Mouse (Mus musculus) hindbrain, embryonic 12.5 days (tissue): ENCODE data around the gene Kcnh1. TPM values are rescaled to one million over a fixed set of nuclear protein-coding genes. Genes with fewer than 3 reads are reported as not detected.

Source experiments
- ATAC-seq: fragments of 200-750 bp; cut with Nextera tagmentation; 2 replicates; pipeline ENCODE4 v1.8.0; 2017; ENCODE audit warnings: moderate TSS enrichment; ENCODE audit not compliant: low FRiP score
- H3K27ac ChIP-seq: fragments of 300-500 bp; sonication (generic); 2 replicates; pipeline ENCODE4 v1.5.1; 2016; ENCODE audit warnings: mild to moderate bottlenecking
- H3K27me3 ChIP-seq: fragments of 300-500 bp; sonication (generic); 2 replicates; pipeline ENCODE4 v1.6.1; 2016; ENCODE audit warnings: mild to moderate bottlenecking
- H3K36me3 ChIP-seq: fragments of 300-500 bp; sonication (generic); 2 replicates; pipeline ENCODE4 v1.6.1; 2016; ENCODE audit warnings: mild to moderate bottlenecking
- H3K4me1 ChIP-seq: fragments of 300-500 bp; sonication (generic); 2 replicates; pipeline ENCODE4 v1.6.1; 2016
- H3K4me2 ChIP-seq: fragments of 300-500 bp; sonication (generic); replicated peaks from 2 replicates; pipeline ENCODE4 v1.6.1; 2016; ENCODE audit warnings: mild to moderate bottlenecking
- H3K4me3 ChIP-seq: fragments of 300-500 bp; sonication (generic); 2 replicates; pipeline ENCODE4 v1.5.1; 2016; ENCODE audit warnings: mild to moderate bottlenecking
- H3K9ac ChIP-seq: fragments of 300-500 bp; sonication (generic); 2 replicates; pipeline ENCODE4 v1.6.1; 2016; ENCODE audit warnings: mild to moderate bottlenecking, moderate library complexity
- H3K9me3 ChIP-seq: fragments of 300-500 bp; sonication (generic); replicated peaks from 2 replicates; pipeline ENCODE4 v1.6.1; 2016; ENCODE audit warnings: mild to moderate bottlenecking
- WGBS: fragments of 180-500 bp; shearing (Covaris S2); methylation state at CpG from one replicate; pipeline ENCODE4 v1.1.7; 2016; 5-methylcytosine and 5-hydroxymethylcytosine counted together
- polyA plus RNA-seq: library from polyadenylated mRNA; unstranded; fragments of >200 nt; fragmentation: Nextera tagmentation; extraction: Ambion mirVana; gene quantifications from 2 replicates; pipeline ENCODE4 v1.2.1, GENCODE M21; 2016

The Kcnh1 gene
- polyA plus RNA-seq, 1 experiment from 2014 or later = 0.87 TPM

GRCm38 (mm10) chr1:192454501-192454900 lies 263.9 kb downstream of the Kcnh1 start:
- 41% methylated on average over 1 of the region's 1 CpGs for WGBS
- Histone ChIP-seq H3K4me3 (no peak overlapping the region), H3K4me2 (no peak overlapping the region), H3K4me1 (no peaks in the 10 kb centered on the region; the same call in 1 of the 2 replicates), H3K9me3 (no peaks in the 10 kb centered on the region), H3K27ac (no peak overlapping the region), H3K36me3 (no peaks in the 10 kb centered on the region), H3K27me3 (no peaks in the 10 kb centered on the region), H3K9ac (no peak overlapping the region)
- no peak for ATAC-seq

GRCm38 (mm10) chr1:192454981-192455380 lies 264.4 kb downstream of the Kcnh1 start:
- H3K4me2 ChIP-seq = no peak overlapping the region
- WGBS = 40% methylated on average over 4 of the region's 4 CpGs

GRCm38 (mm10) chr1:192457037-192457436 lies 266.5 kb downstream of the Kcnh1 start:
- Histone ChIP-seq H3K9me3 (no peaks in the 10 kb centered on the region), H3K4me3 (no peak overlapping the region), H3K27me3 (no peaks in the 10 kb centered on the region), H3K9ac (no peak overlapping the region), H3K27ac (no peak overlapping the region), H3K36me3 (no peaks in the 10 kb centered on the region), H3K4me2 (no peak overlapping the region), H3K4me1 (no peaks in the 10 kb centered on the region; the same call in 1 of the 2 replicates)
- WGBS = 74% methylated on average over 3 of the region's 3 CpGs
- no peak for ATAC-seq

More at GRCm38 (mm10) chr1:192454981-192455380, 264.4 kb downstream of the Kcnh1 start:
- no peak overlapping the region for H3K4me3 ChIP-seq
- H3K27me3 ChIP-seq = no peaks in the 10 kb centered on the region
- no peaks in the 10 kb centered on the region for H3K9me3 ChIP-seq
- no peaks in the 10 kb centered on the region for H3K36me3 ChIP-seq
- no peaks in the 10 kb centered on the region; the same call in 1 of the 2 replicates for H3K4me1 ChIP-seq
- no peak for ATAC-seq
- H3K27ac ChIP-seq = no peak overlapping the region
- no peak overlapping the region for H3K9ac ChIP-seq

GRCm38 (mm10) chr1:192457526-192458206 lies 267.1 kb downstream of the Kcnh1 start:
- Histone ChIP-seq H3K9ac (no peak overlapping the region), H3K4me1 (no peaks in the 10 kb centered on the region; the same call in 1 of the 2 replicates), H3K27ac (no peak overlapping the region), H3K9me3 (no peaks in the 10 kb centered on the region), H3K27me3 (no peaks in the 10 kb centered on the region), H3K36me3 (no peaks in the 10 kb centered on the region), H3K4me2 (no peak overlapping the region), H3K4me3 (no peak overlapping the region)
- 79% methylated on average over 6 of the region's 6 CpGs for WGBS
- ATAC-seq = no peak

DNA sequence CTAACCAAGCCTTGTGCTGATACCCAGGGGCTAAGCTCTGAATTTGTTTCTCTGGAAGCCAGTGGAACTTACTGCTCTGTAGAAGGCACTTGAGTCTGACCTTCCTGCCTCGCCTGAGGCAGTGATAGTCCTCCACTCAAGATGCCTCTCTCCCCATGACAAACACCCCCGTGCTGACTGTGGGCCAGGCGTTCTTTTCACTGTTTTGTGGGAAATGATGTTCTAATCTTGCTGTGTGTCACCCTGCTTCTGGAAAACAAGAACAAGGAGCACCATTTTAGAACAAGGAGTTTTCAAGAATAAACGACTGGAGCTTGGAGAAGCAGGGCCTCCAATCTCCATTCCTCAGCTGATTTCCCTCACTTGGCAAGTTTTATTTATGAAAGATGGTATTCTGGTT lies 273.2 kb downstream of the Kcnh1 start:
- Histone ChIP-seq H3K27me3 (no peaks in the 10 kb centered on the region), H3K36me3 (no peaks in the 10 kb centered on the region), H3K4me1 (no peaks in the 10 kb centered on the region), H3K4me2 (no peak overlapping the region), H3K9me3 (no peaks in the 10 kb centered on the region), H3K27ac (no peak overlapping the region), H3K4me3 (no peak overlapping the region), H3K9ac (no peak overlapping the region)
- ATAC-seq = no peak
- 81% methylated on average over 4 of the region's 4 CpGs for WGBS

- H3K27ac ChIP-seq = no peak overlapping the region
- no peak for ATAC-seq
Measured at GRCm38 (mm10) chr1:192472366-192472765, 281.8 kb downstream of the Kcnh1 start.

DNA sequence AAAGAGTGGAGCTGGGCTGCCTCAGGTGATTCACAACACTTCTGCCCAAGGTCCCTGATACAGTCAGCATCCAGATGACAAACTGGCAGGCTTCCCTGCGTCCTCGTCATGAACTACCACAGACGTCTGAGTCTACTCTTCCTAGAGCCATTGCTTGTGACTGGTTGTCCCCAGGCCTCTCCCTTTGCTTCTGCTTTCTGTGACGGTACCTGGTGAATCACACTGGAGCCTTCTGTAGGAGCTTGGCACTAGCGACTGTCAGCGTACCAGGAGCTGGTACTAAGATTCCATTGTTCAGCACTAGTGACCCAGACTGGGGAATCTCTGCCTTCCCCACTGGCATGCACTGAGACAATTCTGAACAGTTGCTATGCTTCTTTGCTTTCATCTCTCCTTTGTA lies 282.6 kb downstream of the Kcnh1 start:
- H3K27ac ChIP-seq = no peak overlapping the region
- no peaks in the 10 kb centered on the region for H3K36me3 ChIP-seq
- no peak overlapping the region for H3K4me2 ChIP-seq
- 90% methylated on average over 6 of the region's 6 CpGs for WGBS
- H3K4me3 ChIP-seq = no peak overlapping the region
- H3K27me3 ChIP-seq = no peaks in the 10 kb centered on the region
- no peaks in the 10 kb centered on the region for H3K9me3 ChIP-seq
- no peak overlapping the region for H3K9ac ChIP-seq
- ATAC-seq = no peak
- no peaks in the 10 kb centered on the region for H3K4me1 ChIP-seq

More at GRCm38 (mm10) chr1:192472366-192472765, 281.8 kb downstream of the Kcnh1 start:
- Histone ChIP-seq H3K4me3 (no peak overlapping the region), H3K9me3 (no peaks in the 10 kb centered on the region), H3K27me3 (no peaks in the 10 kb centered on the region), H3K4me1 (no peaks in the 10 kb centered on the region), H3K4me2 (no peak overlapping the region), H3K36me3 (no peaks in the 10 kb centered on the region), H3K9ac (no peak overlapping the region)
- WGBS = 58% methylated on average over 4 of the region's 4 CpGs

DNA sequence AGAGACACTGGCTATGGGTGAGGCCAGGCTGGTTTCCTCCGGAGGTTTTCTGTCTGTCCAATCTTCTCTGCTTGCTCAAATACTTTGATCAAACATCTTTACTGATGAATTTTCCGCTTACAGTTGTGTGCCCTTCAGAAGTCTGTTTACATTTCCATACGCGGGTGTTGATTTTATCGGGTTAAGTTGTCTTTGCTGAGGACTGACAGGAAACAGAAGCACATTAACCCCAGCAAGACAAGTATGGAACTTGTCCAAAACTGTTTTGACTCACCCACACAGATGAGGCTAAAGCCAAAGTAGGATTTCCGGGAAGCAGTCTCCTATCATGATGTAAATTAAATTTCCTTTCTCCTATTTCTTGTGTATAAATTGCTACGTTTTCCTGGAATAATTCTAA lies 286.1 kb downstream of the Kcnh1 start:
- no peaks in the 10 kb centered on the region for H3K9me3 ChIP-seq
- no peak for ATAC-seq
- no peak overlapping the region for H3K4me3 ChIP-seq
- H3K4me1 ChIP-seq = no peaks in the 10 kb centered on the region
- H3K36me3 ChIP-seq = no peaks in the 10 kb centered on the region
- no peak overlapping the region for H3K9ac ChIP-seq
- 77% methylated on average over 7 of the region's 7 CpGs for WGBS
- no peak overlapping the region for H3K27ac ChIP-seq
- no peaks in the 10 kb centered on the region for H3K27me3 ChIP-seq
- no peak overlapping the region for H3K4me2 ChIP-seq

DNA sequence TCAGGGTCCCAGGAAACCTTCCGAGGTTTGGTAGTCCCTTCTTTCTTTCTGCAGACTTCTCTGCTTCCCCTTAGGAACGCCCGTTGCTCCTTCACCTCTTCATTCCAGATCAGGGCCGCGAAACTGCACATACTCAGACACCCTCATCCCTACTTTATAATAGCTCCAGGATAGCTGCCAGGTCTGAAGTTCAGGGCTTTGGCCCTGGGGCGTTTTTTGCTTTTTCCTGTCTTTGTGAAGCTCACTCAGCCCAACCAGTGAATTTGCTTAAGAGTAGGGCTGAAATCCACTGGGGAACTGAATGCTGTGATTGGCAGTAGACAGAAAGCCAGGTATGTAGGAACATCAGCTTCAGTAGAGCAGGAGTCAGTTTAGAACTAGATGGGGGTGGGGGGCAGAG lies 287.0 kb downstream of the Kcnh1 start:
- H3K27me3 ChIP-seq = no peaks in the 10 kb centered on the region
- no peaks in the 10 kb centered on the region for H3K4me1 ChIP-seq
- no peak overlapping the region for H3K9ac ChIP-seq
- no peak overlapping the region for H3K27ac ChIP-seq
- H3K9me3 ChIP-seq = no peaks in the 10 kb centered on the region
- no peak for ATAC-seq
- no peak overlapping the region for H3K4me2 ChIP-seq
- H3K36me3 ChIP-seq = no peaks in the 10 kb centered on the region
- 91% methylated on average over 6 of the region's 6 CpGs for WGBS
- H3K4me3 ChIP-seq = no peak overlapping the region

GRCm38 (mm10) chr1:192478176-192478575 lies 287.6 kb downstream of the Kcnh1 start:
- no peak overlapping the region for H3K9ac ChIP-seq
- H3K4me2 ChIP-seq = no peak overlapping the region
- H3K27me3 ChIP-seq = no peaks in the 10 kb centered on the region
- H3K9me3 ChIP-seq = no peaks in the 10 kb centered on the region
- no peak overlapping the region for H3K4me3 ChIP-seq
- no peak for ATAC-seq
- H3K4me1 ChIP-seq = no peaks in the 10 kb centered on the region
- no peak overlapping the region for H3K27ac ChIP-seq
- H3K36me3 ChIP-seq = no peaks in the 10 kb centered on the region
- 88% methylated on average over 5 of the region's 5 CpGs for WGBS

- ATAC-seq = no peak
- H3K27ac ChIP-seq = no peak overlapping the region
- no peaks in the 10 kb centered on the region for H3K9me3 ChIP-seq
- H3K4me1 ChIP-seq = no peaks in the 10 kb centered on the region
- no peak overlapping the region for H3K9ac ChIP-seq
- WGBS = 81% methylated on average over 8 of the region's 8 CpGs
- H3K27me3 ChIP-seq = no peaks in the 10 kb centered on the region
- H3K4me2 ChIP-seq = no peak overlapping the region
- H3K4me3 ChIP-seq = no peak overlapping the region
- H3K36me3 ChIP-seq = no peaks in the 10 kb centered on the region
Measured at GRCm38 (mm10) chr1:192480072-192480784, 289.7 kb downstream of the Kcnh1 start.

DNA sequence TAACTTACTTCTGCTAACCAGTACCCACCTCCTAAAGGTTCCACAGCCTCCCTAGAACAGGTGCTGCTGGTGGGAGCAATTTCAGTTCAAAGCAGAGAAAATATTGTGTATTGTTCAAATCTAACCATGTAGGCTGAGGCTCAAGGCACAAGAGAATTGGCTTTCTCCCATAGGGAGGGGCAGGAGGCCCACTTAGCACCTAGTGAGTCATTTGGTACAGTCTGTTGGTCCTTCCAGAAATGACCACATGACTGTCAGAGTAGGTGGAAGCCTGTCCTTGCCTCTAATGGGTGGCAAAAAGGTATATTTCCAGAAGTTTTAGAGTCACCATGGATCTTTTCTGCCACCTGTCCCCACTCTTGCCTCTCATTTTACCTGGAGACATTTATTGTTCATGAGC lies 290.9 kb downstream of the Kcnh1 start:
- Histone ChIP-seq H3K27ac (no peak overlapping the region), H3K36me3 (no peaks in the 10 kb centered on the region), H3K4me1 (no peaks in the 10 kb centered on the region), H3K4me3 (no peak overlapping the region), H3K9me3 (no peaks in the 10 kb centered on the region), H3K9ac (no peak overlapping the region), H3K27me3 (no peaks in the 10 kb centered on the region), H3K4me2 (no peak overlapping the region)
- no peak for ATAC-seq

DNA sequence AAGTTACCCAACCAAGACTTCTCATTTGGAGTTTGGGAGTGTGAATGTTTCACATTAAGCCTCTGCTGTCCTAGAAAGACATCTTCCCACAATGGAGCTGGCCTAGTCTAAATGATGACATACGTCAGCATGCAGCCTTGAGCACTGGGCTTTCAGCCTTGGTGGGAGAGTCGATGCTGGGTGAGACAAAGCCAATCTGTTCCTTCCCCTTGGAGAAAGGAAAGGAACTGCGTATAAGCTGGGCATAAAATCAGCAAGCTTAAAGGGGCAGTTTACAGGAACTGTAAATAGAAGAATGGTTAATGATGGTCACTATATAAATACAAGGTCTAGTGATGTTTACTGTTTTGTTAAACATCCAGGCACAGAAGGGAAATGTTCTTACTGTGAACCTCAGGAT lies 294.5 kb downstream of the Kcnh1 start:
- Histone ChIP-seq H3K27ac (no peak overlapping the region), H3K9ac (no peak overlapping the region), H3K36me3 (no peaks in the 10 kb centered on the region), H3K27me3 (no peaks in the 10 kb centered on the region), H3K4me2 (no peak overlapping the region), H3K9me3 (no peaks in the 10 kb centered on the region), H3K4me3 (no peak overlapping the region), H3K4me1 (no peaks in the 10 kb centered on the region)
- no peak for ATAC-seq
- WGBS = 85% methylated on average over 3 of the region's 3 CpGs
